In genomic region chr4:103619321-103619945, GRCm38 (mm10) we compare ENCODE assay signal across 9 mouse cellular contexts. TPM values are rescaled to one million over a fixed set of nuclear protein-coding genes. Genes with fewer than 3 reads are reported as not detected.
DNase-seq lines count a peak whose midpoint lies in the region; ATAC-seq and TF ChIP-seq lines count a peak whose summit lies in the region.
"Had no signal": no experiment of that assay in that cellular context is flagged by ENCODE, and none has a peak within 500 bp of the region (broad histone marks: within the 10 kb centered on the region; RNA-seq: fewer than 3 reads in every experiment).

Gene Dab1, plus strand, starts transcription at chr4:103619359.

- H3K4me2 ChIP-seq in kidney, embryonic 16.5 days (replicated peaks; ENCODE audit: low read depth, low read length), result peak within 1 kb of the TSS; percentile 70
- H3K4me2 ChIP-seq in hindbrain, embryonic 16.5 days (ENCODE audit: low read length), result peak within 1 kb of the TSS; percentile 64
- peak within 1 kb of the TSS; percentile 55 for H3K4me2 ChIP-seq in limb, embryonic 14.5 days (replicated peaks; ENCODE audit: low read depth, low read length, severe bottlenecking)

- peaks cover 48% of the 10 kb centered on the region for H3K27me3 ChIP-seq in kidney, embryonic 16.5 days (ENCODE audit: insufficient read depth, low read length)
- peaks cover 69% of the 10 kb centered on the region for H3K27me3 ChIP-seq in embryonic facial prominence, embryonic 10.5 days (replicated peaks; ENCODE audit: low read depth, poor library complexity, severe bottlenecking)
- peaks cover 12% of the 10 kb centered on the region for H3K27me3 ChIP-seq in hindbrain, embryonic 16.5 days (replicated peaks; ENCODE audit: control insufficient read depth, insufficient read depth, low read length)
- H3K27me3 ChIP-seq in limb, embryonic 14.5 days (ENCODE audit: control insufficient read depth, insufficient read depth, low read length), result peaks cover 57% of the 10 kb centered on the region
- no peaks in the 10 kb centered on the region for H3K27me3 ChIP-seq in small intestine, adult 2 months (ENCODE audit: control insufficient read depth, insufficient read depth, low read length)

- H3K27ac ChIP-seq in kidney, embryonic 16.5 days (ENCODE audit: low read length), result no peak within 1 kb of the TSS
- H3K27ac ChIP-seq in embryonic facial prominence, embryonic 10.5 days (replicated peaks), result no peak within 1 kb of the TSS; the same call in 1 of the 2 replicates
- peak within 1 kb of the TSS; percentile 85 for H3K27ac ChIP-seq in hindbrain, embryonic 16.5 days (ENCODE audit: low read depth, low read length)
- no peak within 1 kb of the TSS for H3K27ac ChIP-seq in limb, embryonic 14.5 days (replicated peaks; ENCODE audit: low read depth, low read length)
- no peak within 1 kb of the TSS for H3K27ac ChIP-seq in small intestine, adult 2 months (ENCODE audit: insufficient read depth, low read depth, low read length)
- H3K27ac ChIP-seq: macrophage had no signal

- no peaks in the 10 kb centered on the region for H3K9me3 ChIP-seq in kidney, embryonic 16.5 days (ENCODE audit: low read length)
- no peaks in the 10 kb centered on the region for H3K9me3 ChIP-seq in embryonic facial prominence, embryonic 10.5 days
- no peaks in the 10 kb centered on the region for H3K9me3 ChIP-seq in hindbrain, embryonic 16.5 days (ENCODE audit: control insufficient read depth, low read length)
- no peaks in the 10 kb centered on the region for H3K9me3 ChIP-seq in limb, embryonic 14.5 days (ENCODE audit: control insufficient read depth, low read length)

- no peaks in the 10 kb centered on the region for H3K36me3 ChIP-seq in kidney, embryonic 16.5 days (ENCODE audit: insufficient read depth, low read length)
- no peaks in the 10 kb centered on the region for H3K36me3 ChIP-seq in embryonic facial prominence, embryonic 10.5 days (replicated peaks)
- H3K36me3 ChIP-seq in hindbrain, embryonic 16.5 days (ENCODE audit: control insufficient read depth, insufficient read depth, low read length), result no peaks in the 10 kb centered on the region
- no peaks in the 10 kb centered on the region for H3K36me3 ChIP-seq in limb, embryonic 14.5 days (ENCODE audit: control insufficient read depth, insufficient read depth, low read length)
- H3K36me3 ChIP-seq in small intestine, adult 2 months (ENCODE audit: control insufficient read depth, insufficient read depth, low read length), result no peaks in the 10 kb centered on the region

- WGBS in kidney, embryonic 16.5 days, result 1% methylated on average over 41 of the region's 41 CpGs
- WGBS in embryonic facial prominence, embryonic 10.5 days, result under 1% methylated on average over 41 of the region's 41 CpGs
- WGBS in hindbrain, embryonic 16.5 days, result under 1% methylated on average over 31 of the region's 41 CpGs
- WGBS in limb, embryonic 14.5 days, result 2% methylated on average over 41 of the region's 41 CpGs
- 2% methylated on average over 41 of the region's 41 CpGs for WGBS in small intestine, adult 2 months

- H3K9ac ChIP-seq in kidney, embryonic 16.5 days (replicated peaks; ENCODE audit: low read length), result 0 out of 2 replicates have a peak within 1 kb of the TSS, but pooled peaks have one; percentile 15
- H3K9ac ChIP-seq in hindbrain, embryonic 16.5 days (ENCODE audit: low read depth, low read length), result peak within 1 kb of the TSS; percentile 72
- no peak within 1 kb of the TSS for H3K9ac ChIP-seq in limb, embryonic 14.5 days (ENCODE audit: low read depth, low read length, severe bottlenecking)

- peak within 1 kb of the TSS; percentile 45 for H3K4me3 ChIP-seq in kidney, embryonic 16.5 days (ENCODE audit: low read length)
- peak within 1 kb of the TSS; percentile 61 for H3K4me3 ChIP-seq in embryonic facial prominence, embryonic 10.5 days
- H3K4me3 ChIP-seq in hindbrain, embryonic 16.5 days (ENCODE audit: low read length), result peak within 1 kb of the TSS; percentile 57
- H3K4me3 ChIP-seq in limb, embryonic 14.5 days (replicated peaks; ENCODE audit: low read length), result peak within 1 kb of the TSS; percentile 35
- no peak within 1 kb of the TSS for H3K4me3 ChIP-seq in small intestine, adult 2 months (ENCODE audit: low read depth, low read length)

- no peak for DNase-seq in kidney, adult 8-10 months
- DNase-seq in embryonic facial prominence, embryonic 10.5 days (ENCODE audit: low spot score), result peak; percentile 56
- DNase-seq in limb, embryonic 14.5 days (ENCODE audit: low spot score), result no peak
- DNase-seq in T-cell, adult 2 months (ENCODE audit: low spot score), result no peak
- no peak for DNase-seq in cerebellum, adult 11 months

- peak; percentile 57 for ATAC-seq in kidney, embryonic 16.5 days (ENCODE audit: low FRiP score, low TSS enrichment)
- peak; percentile 83 for ATAC-seq in hindbrain, embryonic 16.5 days
- no peak for ATAC-seq in limb, embryonic 14.5 days (ENCODE audit: low FRiP score, low read depth)

- no peak for TF ChIP-seq CTCF in small intestine, adult 2 months (IDR thresholded peaks at IDR 0.05; ENCODE audit: extremely low read depth, insufficient read length, insufficient replicate concordance, low read depth, low read length)

- H3K4me1 ChIP-seq in kidney, embryonic 16.5 days (ENCODE audit: insufficient read depth, low read length), result no peaks in the 10 kb centered on the region; the same call in 1 of the 2 replicates
- peaks cover 20% of the 10 kb centered on the region for H3K4me1 ChIP-seq in embryonic facial prominence, embryonic 10.5 days
- H3K4me1 ChIP-seq in hindbrain, embryonic 16.5 days (ENCODE audit: control insufficient read depth, insufficient read depth, low read depth, low read length), result 0 out of 2 replicates have a peak, but pooled peaks cover 4% of the 10 kb centered on the region
- no peaks in the 10 kb centered on the region for H3K4me1 ChIP-seq in limb, embryonic 14.5 days (ENCODE audit: control insufficient read depth, insufficient read depth, low read length)
- no peaks in the 10 kb centered on the region for H3K4me1 ChIP-seq in small intestine, adult 2 months (ENCODE audit: control insufficient read depth, insufficient read depth, insufficient read length, low read length)

- no peak for TF ChIP-seq POLR2A in limb, embryonic 14.5 days (IDR thresholded peaks at IDR 0.05; ENCODE audit: borderline replicate concordance, extremely low read depth, insufficient read depth, insufficient read length)
- no peak for TF ChIP-seq POLR2A in small intestine, adult 2 months (IDR thresholded peaks at IDR 0.05; ENCODE audit: low read depth, low read length)

RNA-seq across cellular contexts. Expression of gene Dab1, which starts in this region (rescaled TPM):
- polyA plus RNA-seq in kidney, embryonic 16.5 days (2015; fragmentation: Nextera tagmentation; extraction: Ambion mirVana), result 20.6 and 23.2 TPM in 2 replicates
- 13.4 and 15.6 TPM in 2 replicates for polyA plus RNA-seq in embryonic facial prominence, embryonic 10.5 days (2016; fragmentation: Nextera tagmentation; extraction: Ambion mirVana)
- polyA plus RNA-seq in hindbrain, embryonic 16.5 days (2015; fragmentation: Nextera tagmentation; extraction: Ambion mirVana), result 77.5 and 92.1 TPM in 2 replicates
- 5.5 and 5.8 TPM in 2 replicates for polyA plus RNA-seq in limb, embryonic 14.5 days (2012; rRNA removed)
- polyA plus RNA-seq in limb, embryonic 14.5 days (2014; fragmentation: Nextera tagmentation; extraction: Ambion mirVana), result 12.1 and 13.7 TPM in 2 replicates
- polyA plus RNA-seq in small intestine, adult 2 months (2012; rRNA removed), result 18.8 and 57.9 TPM in 2 replicates
- polyA plus RNA-seq: macrophage had no signal
